Mouse (Mus musculus) heart, embryonic 12.5 days (tissue): ENCODE data around the gene Ank2. TPM values are rescaled to one million over a fixed set of nuclear protein-coding genes. Genes with fewer than 3 reads are reported as not detected.

Experiments
- ATAC-seq: fragments of 200-750 bp; cut with Nextera tagmentation; 2 replicates; pipeline ENCODE4 v1.8.0; 2017; ENCODE audit warnings: moderate TSS enrichment, moderate library complexity; ENCODE audit not compliant: insufficient number of reproducible peaks, low FRiP score
- H3K27ac ChIP-seq: fragments of 300-500 bp; sonication (generic); 2 replicates; pipeline ENCODE4 v1.5.1; 2016; ENCODE audit warnings: mild to moderate bottlenecking, moderate library complexity; ENCODE audit not compliant: poor library complexity, severe bottlenecking
- H3K27me3 ChIP-seq: fragments of 300-500 bp; sonication (generic); replicated peaks from 2 replicates; pipeline ENCODE4 v1.6.1; 2016; ENCODE audit warnings: mild to moderate bottlenecking, moderate library complexity
- H3K36me3 ChIP-seq: fragments of 300-500 bp; sonication (generic); 2 replicates; pipeline ENCODE4 v1.6.1; 2016; ENCODE audit warnings: mild to moderate bottlenecking, moderate library complexity
- H3K4me1 ChIP-seq: fragments of 300-500 bp; sonication (generic); replicated peaks from 2 replicates; pipeline ENCODE4 v1.6.1; 2016; ENCODE audit warnings: mild to moderate bottlenecking
- H3K4me2 ChIP-seq: fragments of 300-500 bp; sonication (generic); 2 replicates; pipeline ENCODE4 v1.6.1; 2016; ENCODE audit warnings: mild to moderate bottlenecking, moderate library complexity
- H3K4me3 ChIP-seq: fragments of 300-500 bp; sonication (generic); 2 replicates; pipeline ENCODE4 v1.5.1; 2016; ENCODE audit warnings: mild to moderate bottlenecking
- H3K9ac ChIP-seq: fragments of 300-500 bp; sonication (generic); 2 replicates; pipeline ENCODE4 v1.6.1; 2016; ENCODE audit warnings: mild to moderate bottlenecking, moderate library complexity
- H3K9me3 ChIP-seq: fragments of 300-500 bp; sonication (generic); replicated peaks from 2 replicates; pipeline ENCODE4 v1.6.1; 2016; ENCODE audit warnings: mild to moderate bottlenecking, moderate library complexity
- WGBS: fragments of 180-500 bp; shearing (Covaris S2); methylation state at CpG from one replicate; pipeline ENCODE4 v1.1.7; 2016; 5-methylcytosine and 5-hydroxymethylcytosine counted together
- polyA plus RNA-seq: library from polyadenylated mRNA; unstranded; fragments of >200 nt; fragmentation: Nextera tagmentation; extraction: Ambion mirVana; gene quantifications from 2 replicates; pipeline ENCODE4 v1.2.1, GENCODE M21; 2016

Ank2 gene
- polyA plus RNA-seq, 1 experiment from 2014 or later: 42.5 TPM

DNA sequence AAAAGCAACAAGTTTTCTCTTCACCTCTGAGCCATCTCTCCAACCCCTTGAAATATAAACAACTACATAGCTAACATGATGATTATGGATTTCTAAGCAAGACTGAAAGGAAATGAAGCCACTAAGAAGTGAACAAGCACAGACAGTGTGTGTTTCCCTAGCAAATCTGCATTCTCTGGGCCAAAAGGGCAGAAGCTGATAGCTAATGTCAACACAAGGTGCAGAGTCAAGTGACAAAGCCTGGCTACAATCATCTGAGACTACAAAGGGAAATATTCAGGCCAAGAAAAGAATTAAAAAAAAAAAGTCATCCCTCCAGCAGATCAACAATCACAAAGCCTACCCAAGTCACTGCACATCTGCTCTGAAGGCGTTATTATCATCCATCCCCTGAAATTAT is 330.0 kb downstream of the Ank2 start:
- WGBS: 40% methylated on average over 1 of the region's 1 CpGs
- peaks cover 10% of the 10 kb centered on the region for H3K4me1 ChIP-seq
- H3K9ac ChIP-seq: no peak overlapping the region
- ATAC-seq: no peak
- H3K4me3 ChIP-seq: no peak overlapping the region
- H3K27ac ChIP-seq: no peak overlapping the region
- no peaks in the 10 kb centered on the region for H3K36me3 ChIP-seq
- no peak overlapping the region for H3K4me2 ChIP-seq
- H3K9me3 ChIP-seq: no peaks in the 10 kb centered on the region
- H3K27me3 ChIP-seq: peaks cover 4% of the 10 kb centered on the region; the same call in 1 of the 2 replicates

DNA sequence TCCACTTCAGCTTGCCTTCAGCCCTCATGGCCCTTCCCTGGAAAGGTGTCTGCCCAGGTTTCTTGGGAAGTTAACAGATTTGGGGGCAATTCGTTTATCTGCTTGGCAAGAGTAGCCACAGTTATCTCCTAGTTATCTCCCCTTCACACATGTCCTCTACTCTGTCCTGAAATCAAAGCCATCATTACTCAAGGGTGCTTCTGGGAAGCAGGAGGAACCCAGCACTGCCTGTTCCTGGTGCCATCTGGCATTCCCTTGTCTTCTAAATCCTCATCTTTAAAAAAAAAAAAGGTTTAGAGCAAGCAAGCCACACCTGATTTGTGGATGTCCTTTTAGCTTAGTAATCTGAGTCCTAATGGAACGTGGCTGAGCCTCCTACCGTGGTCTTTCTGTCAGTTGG is 335.4 kb downstream of the Ank2 start:
- H3K4me1 ChIP-seq: 0 out of 2 replicates have a peak, but pooled peaks cover 3% of the 10 kb centered on the region
- no peak for ATAC-seq
- no peaks in the 10 kb centered on the region for H3K36me3 ChIP-seq
- H3K9ac ChIP-seq: no peak overlapping the region
- H3K4me2 ChIP-seq: no peak overlapping the region
- peaks cover 17% of the 10 kb centered on the region for H3K27me3 ChIP-seq
- 29% methylated on average over 3 of the region's 3 CpGs for WGBS
- H3K9me3 ChIP-seq: no peaks in the 10 kb centered on the region
- H3K4me3 ChIP-seq: no peak overlapping the region
- no peak overlapping the region for H3K27ac ChIP-seq

DNA sequence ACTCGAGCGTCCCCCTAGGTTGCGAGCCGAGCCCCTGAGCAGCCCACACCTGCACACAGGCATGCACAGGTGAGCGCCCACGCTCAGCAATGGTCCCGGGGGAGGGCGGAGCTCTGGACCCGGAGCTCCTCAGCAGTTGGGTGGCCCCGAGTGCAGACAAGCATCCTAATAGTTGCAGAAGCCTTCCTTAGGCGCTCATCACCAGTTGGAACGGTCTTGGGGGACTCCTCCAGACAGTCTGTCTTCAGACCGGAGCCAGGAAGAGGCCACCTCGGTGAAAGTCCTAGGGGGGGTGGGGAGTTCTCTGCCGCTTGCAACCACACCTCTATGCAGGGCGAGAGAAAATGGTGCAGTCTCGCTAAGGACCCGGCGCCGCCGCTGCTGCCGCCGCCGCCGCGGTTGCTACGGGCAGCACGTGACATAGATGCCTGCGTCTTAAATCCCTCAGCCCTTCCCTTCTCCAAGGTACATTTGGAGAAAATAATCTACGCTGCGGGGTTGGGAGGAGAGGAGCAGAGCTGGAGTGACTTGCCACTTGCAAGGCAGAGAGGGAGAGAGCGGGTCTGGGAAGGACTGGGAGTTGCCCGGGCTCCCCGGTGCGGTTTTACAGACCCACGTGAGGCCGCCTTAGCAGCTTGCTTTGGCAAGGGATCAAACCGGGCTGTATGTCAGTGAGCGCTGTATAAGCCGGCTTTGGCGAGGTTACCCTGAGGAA is 337.0 kb downstream of the Ank2 start:
- peak; percentile 76 for ATAC-seq
- Histone ChIP-seq H3K9ac (peak overlapping the region; percentile 42), H3K9me3 (no peaks in the 10 kb centered on the region), H3K36me3 (no peaks in the 10 kb centered on the region), H3K27ac (no peak overlapping the region), H3K27me3 (peaks cover 17% of the 10 kb centered on the region), H3K4me1 (0 out of 2 replicates have a peak, but pooled peaks cover 3% of the 10 kb centered on the region), H3K4me3 (peak overlapping the region; percentile 59), H3K4me2 (peak overlapping the region; percentile 100)
- WGBS: under 1% methylated on average over 41 of the region's 41 CpGs

DNA sequence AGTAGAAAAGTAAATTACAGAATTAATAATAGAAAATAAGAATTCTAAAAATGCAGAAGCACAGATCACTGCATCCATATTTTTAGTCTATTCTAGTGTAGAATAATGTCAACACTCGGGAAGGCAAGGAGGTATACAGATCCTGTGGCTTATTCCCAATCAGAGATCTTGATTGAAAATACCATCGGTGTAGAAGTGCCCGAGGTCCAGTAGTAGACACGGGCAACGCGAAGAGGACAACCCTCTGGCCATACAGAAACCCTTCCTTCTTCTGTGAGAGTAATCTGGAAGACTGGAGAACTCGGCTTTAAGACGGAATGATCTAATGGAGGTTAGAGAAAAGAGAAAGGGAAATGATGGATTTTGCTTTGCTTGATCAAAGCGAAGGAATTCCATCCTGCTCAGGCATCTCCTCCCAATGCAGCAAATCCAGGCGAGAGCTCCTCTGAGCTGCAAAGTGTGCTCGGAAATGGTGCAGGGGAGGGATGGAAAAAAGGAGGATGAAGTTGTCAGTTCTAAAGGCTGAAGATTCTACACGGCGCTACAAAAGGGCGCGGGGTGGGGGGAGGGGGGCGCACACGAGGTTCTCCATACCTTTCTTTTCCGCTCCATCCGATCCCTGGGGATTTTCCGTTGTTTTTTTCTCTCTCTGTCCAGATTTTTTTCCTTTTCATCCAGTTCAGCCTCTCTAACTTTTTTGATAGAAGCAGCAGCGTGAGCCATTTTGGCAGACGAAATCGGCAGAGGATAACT is 337.9 kb downstream of the Ank2 start:
- Histone ChIP-seq H3K9me3 (no peaks in the 10 kb centered on the region), H3K4me3 (peak overlapping the region; percentile 59), H3K27me3 (peaks cover 17% of the 10 kb centered on the region), H3K27ac (no peak overlapping the region), H3K4me2 (peak overlapping the region; percentile 100), H3K9ac (peak overlapping the region; percentile 42; the same call in 1 of the 2 replicates), H3K36me3 (no peaks in the 10 kb centered on the region), H3K4me1 (0 out of 2 replicates have a peak, but pooled peaks cover 3% of the 10 kb centered on the region)
- no peak for ATAC-seq
- WGBS: 5% methylated on average over 23 of the region's 23 CpGs

DNA sequence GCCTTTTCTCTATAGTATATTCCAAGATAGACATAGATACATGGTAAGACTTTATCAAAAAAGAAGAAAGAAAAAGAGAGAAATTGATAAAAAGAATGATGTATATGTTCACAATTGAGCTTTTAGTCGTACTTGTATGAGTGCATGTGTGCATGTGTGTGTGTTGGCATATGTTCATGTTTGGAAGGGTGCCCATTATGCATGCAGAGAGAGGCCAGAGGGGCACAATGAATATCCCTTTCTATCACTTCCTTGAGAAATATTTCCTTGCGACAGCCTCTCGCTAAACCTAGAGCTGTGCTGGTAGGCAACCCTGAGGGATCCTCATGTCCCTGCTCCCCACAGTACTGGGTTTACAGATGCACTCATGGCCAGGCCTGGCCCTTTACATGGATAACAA is 341.4 kb downstream of the Ank2 start:
- 75% methylated on average over 3 of the region's 3 CpGs for WGBS
- Histone ChIP-seq H3K4me2 (no peak overlapping the region), H3K9me3 (no peaks in the 10 kb centered on the region), H3K4me1 (0 out of 2 replicates have a peak, but pooled peaks cover 3% of the 10 kb centered on the region), H3K4me3 (no peak overlapping the region), H3K9ac (no peak overlapping the region), H3K27me3 (peaks cover 5% of the 10 kb centered on the region; the same call in 1 of the 2 replicates), H3K27ac (no peak overlapping the region), H3K36me3 (no peaks in the 10 kb centered on the region)
- ATAC-seq: no peak

DNA sequence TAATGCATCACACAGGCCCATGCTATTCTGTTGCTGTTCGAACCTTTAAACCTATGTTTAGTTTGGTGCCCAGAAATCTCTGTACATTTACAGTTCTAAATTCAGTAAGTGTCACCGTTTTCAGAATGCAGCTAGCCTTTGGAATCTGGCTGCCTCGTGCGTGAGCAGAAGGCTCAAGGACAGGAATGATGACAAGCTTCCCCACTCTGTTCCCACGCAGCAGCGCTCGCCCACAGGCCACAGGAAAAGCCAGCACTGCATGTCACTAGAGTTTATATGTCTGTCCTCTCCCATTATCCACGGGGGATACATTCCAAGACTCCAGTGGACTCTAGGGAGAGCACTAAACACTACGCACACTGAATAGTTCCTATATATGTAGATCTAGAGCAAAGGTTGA is 343.1 kb downstream of the Ank2 start:
- Histone ChIP-seq H3K27me3 (no peaks in the 10 kb centered on the region), H3K4me3 (no peak overlapping the region), H3K4me2 (no peak overlapping the region), H3K4me1 (0 out of 2 replicates have a peak, but pooled peaks cover under 1% of the 10 kb centered on the region), H3K36me3 (no peaks in the 10 kb centered on the region), H3K9me3 (no peaks in the 10 kb centered on the region), H3K27ac (no peak overlapping the region), H3K9ac (no peak overlapping the region)
- no peak for ATAC-seq
- 71% methylated on average over 9 of the region's 9 CpGs for WGBS

DNA sequence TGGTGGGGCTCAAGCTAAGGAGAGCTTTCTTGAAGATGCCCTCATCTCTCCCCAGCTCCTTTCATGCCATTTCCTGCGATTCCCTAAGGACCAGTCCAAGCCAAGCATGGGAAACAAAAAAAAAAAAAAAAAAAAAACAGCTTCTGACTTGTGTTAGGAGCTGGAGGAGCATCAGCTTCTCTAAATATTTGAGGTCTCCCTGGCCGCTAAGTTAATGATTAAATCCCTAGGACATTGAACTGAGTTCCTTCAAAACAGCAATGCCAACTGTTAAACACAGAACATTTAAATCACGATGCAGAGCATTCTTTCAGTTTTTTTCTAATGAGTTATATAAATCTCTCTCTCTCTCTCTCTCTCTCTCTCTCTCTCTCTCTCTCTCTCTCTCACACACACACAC is 345.3 kb downstream of the Ank2 start:
- no peaks in the 10 kb centered on the region for H3K27me3 ChIP-seq
- 85% methylated on average over 3 of the region's 3 CpGs for WGBS
- H3K36me3 ChIP-seq: no peaks in the 10 kb centered on the region
- H3K4me3 ChIP-seq: no peak overlapping the region
- no peak for ATAC-seq
- no peaks in the 10 kb centered on the region for H3K9me3 ChIP-seq
- H3K9ac ChIP-seq: no peak overlapping the region
- H3K4me2 ChIP-seq: no peak overlapping the region
- H3K4me1 ChIP-seq: no peaks in the 10 kb centered on the region
- H3K27ac ChIP-seq: no peak overlapping the region

DNA sequence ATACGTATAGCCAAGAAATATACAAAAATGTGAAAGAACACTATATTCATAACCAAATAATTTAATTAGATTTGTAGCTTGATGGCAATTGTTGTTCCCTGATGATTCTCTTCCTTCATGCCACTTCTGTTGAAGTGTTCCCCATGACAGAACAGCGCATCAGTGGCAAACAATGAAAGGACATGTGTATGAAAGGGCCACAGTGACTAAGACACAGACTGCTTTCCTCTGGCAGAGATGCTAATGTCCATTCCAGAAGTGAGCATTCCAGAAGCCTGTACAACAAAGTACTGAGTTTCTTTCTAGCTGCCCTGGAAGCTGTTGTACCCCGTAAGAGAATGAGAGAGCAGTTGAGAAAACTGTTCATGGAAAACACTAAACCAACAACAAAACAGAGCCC is 345.7 kb downstream of the Ank2 start:
- Histone ChIP-seq H3K9me3 (no peaks in the 10 kb centered on the region), H3K9ac (no peak overlapping the region), H3K36me3 (no peaks in the 10 kb centered on the region), H3K4me3 (no peak overlapping the region), H3K27ac (no peak overlapping the region), H3K4me2 (no peak overlapping the region), H3K4me1 (no peaks in the 10 kb centered on the region), H3K27me3 (no peaks in the 10 kb centered on the region)
- WGBS: 91% methylated on average over 3 of the region's 3 CpGs
- ATAC-seq: no peak

DNA sequence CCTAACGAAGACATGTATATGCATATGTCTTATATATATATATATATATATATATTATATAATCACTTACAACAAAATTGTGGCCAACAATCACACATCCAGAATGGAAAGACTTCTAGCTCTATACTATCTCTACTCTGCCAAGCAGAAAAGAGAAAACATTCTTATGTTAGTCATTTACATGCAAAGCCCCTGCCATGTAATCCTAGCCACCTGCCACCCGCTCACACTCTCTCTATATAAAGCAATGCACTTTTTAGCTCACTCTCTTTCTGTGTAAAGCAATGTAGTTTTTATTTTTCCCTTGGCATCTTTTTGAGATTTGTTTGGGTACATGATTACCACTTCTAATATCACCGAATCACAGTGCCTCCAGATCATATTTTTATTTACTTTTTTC is 350.5 kb downstream of the Ank2 start:
- Histone ChIP-seq H3K9me3 (no peaks in the 10 kb centered on the region), H3K4me1 (no peaks in the 10 kb centered on the region), H3K36me3 (no peaks in the 10 kb centered on the region), H3K27me3 (no peaks in the 10 kb centered on the region), H3K4me2 (no peak overlapping the region), H3K9ac (no peak overlapping the region), H3K4me3 (no peak overlapping the region), H3K27ac (no peak overlapping the region)
- WGBS: 84% methylated on average over 3 of the region's 3 CpGs
- ATAC-seq: no peak

DNA sequence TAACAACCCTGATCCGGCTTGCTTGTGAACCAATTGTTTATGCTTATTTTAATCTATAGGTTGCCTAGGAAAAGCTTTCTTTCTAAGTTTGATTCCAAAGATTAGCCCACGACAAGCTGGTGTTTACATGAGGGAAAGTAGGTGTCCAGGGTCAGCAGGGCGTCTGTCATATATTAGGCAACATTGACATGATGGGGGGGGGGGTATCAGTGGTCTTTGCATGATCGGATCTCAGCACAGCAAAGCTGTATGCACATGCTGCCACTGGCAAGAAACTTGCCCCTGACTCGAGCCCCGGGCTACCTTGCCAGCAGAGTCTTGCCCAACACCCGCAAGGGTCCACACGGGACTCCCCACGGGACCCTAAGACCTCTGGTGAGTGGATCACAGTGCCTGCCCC is 358.6 kb downstream of the Ank2 start:
- no peaks in the 10 kb centered on the region for H3K27me3 ChIP-seq
- no peaks in the 10 kb centered on the region for H3K36me3 ChIP-seq
- H3K4me3 ChIP-seq: no peak overlapping the region
- 86% methylated on average over 9 of the region's 9 CpGs for WGBS
- no peaks in the 10 kb centered on the region for H3K4me1 ChIP-seq
- no peak for ATAC-seq
- no peak overlapping the region for H3K27ac ChIP-seq
- no peak overlapping the region for H3K4me2 ChIP-seq
- H3K9me3 ChIP-seq: no peaks in the 10 kb centered on the region
- no peak overlapping the region for H3K9ac ChIP-seq

DNA sequence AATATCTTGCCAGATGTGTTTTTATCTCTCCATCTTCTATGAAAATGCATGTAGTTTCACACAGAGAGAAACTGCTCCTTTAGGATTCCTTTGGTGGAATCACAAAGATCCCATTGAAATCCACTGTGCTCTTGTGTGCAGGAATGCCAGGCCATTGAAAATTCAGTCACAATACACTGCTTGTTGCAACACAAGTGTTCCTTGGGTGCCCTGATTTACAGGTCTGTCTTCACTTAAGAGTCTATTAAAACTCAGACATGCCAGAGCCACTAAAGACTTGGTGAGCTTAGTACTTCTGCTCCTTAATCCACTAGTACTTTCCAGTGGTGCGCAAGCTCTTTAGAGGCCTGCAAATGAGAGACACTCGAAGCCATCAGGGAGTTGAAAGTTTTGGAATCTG is 359.5 kb downstream of the Ank2 start:
- Histone ChIP-seq H3K4me2 (no peak overlapping the region), H3K4me1 (no peaks in the 10 kb centered on the region), H3K4me3 (no peak overlapping the region), H3K9me3 (no peaks in the 10 kb centered on the region), H3K27ac (no peak overlapping the region), H3K36me3 (no peaks in the 10 kb centered on the region), H3K27me3 (no peaks in the 10 kb centered on the region), H3K9ac (no peak overlapping the region)
- 65% methylated on average over 2 of the region's 2 CpGs for WGBS
- no peak for ATAC-seq
